Mouse (Mus musculus): Measurements from ENCODE around the gene Il10.

DNA sequence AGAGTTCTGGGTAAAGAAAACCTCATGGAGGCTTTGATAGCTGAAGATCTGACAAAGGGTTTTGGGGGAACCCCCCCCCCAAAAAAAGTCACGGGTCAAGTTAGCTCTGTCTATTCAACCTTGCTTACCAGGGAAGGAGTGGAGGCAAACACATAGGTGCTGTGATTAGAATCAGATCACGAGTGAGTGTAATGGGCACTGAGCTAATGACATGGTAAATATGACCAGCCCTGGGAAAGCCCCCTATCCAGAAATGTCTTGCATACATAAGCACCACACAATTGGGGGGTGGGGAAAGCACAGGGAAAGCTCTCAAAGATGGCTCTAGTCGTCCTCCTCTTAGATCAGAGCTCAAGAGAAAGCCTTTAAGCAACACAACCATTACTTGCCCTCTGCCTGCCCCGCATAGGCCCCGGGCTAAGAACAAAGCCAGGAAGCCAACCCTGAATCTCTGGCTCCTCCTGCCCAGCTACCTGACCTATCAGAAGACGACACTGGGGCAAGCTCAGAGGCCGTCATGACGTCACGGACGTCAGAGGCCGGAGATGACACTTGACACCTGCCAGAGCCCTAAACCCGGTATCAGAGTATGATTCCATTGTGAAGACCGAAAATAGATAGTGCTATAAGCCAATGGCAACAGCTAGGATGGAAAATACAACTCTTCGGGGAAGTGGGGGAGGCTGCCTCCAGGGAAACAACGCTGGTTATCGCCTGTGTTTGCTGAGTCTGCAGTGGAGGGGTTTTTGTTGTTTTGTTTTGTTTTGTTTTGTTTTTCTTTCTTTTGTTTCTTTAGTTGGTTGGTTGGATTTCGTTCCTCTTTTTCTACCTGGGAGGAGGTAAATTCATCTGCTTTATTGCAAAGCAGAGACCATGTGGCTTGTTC, 16.4 kb upstream of the Il10 start:
- TF ChIP-seq POLR2A (IDR thresholded peaks at IDR 0.05; ENCODE audit: control insufficient read depth, extremely low read depth, insufficient read depth, low read length, poor library complexity) (no peak), CTCF (IDR thresholded peaks at IDR 0.05; ENCODE audit: borderline replicate concordance, control insufficient read depth, extremely low read depth, insufficient read depth, low read length, poor library complexity) (no peak)
